Mouse (Mus musculus) kidney, adult 11 months (tissue): ENCODE measurements at regions not wholly inside any gene's neighbourhood (a gene's known extent, or its start where the extent isn't known, plus 50 kb on each side); places are given as distances from the start of the nearest gene placed in this dataset.

Source experiments
- DNase-seq: peaks from one replicate; pipeline ENCODE4 v3.0.0; 2022

DNA sequence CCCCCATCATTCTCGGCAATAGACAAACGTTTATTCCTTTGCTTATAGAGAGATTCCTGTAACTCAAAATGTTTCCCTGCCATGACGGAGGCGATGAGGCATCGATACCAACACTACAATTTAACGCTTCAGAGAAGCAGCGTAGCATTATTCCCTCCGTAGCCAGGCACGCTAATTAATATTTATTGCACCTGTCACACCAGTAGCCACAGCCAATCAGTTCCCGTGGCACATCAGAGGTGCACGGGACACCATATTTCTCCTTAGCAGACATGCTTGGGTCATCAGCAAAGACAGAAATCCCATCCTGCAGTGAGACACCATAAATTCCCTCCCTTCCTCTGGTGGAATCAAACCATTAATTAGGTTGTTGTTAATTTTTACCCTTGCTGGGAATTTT, 399.8 kb upstream of the Tmpo start:
- no peak for DNase-seq

DNA sequence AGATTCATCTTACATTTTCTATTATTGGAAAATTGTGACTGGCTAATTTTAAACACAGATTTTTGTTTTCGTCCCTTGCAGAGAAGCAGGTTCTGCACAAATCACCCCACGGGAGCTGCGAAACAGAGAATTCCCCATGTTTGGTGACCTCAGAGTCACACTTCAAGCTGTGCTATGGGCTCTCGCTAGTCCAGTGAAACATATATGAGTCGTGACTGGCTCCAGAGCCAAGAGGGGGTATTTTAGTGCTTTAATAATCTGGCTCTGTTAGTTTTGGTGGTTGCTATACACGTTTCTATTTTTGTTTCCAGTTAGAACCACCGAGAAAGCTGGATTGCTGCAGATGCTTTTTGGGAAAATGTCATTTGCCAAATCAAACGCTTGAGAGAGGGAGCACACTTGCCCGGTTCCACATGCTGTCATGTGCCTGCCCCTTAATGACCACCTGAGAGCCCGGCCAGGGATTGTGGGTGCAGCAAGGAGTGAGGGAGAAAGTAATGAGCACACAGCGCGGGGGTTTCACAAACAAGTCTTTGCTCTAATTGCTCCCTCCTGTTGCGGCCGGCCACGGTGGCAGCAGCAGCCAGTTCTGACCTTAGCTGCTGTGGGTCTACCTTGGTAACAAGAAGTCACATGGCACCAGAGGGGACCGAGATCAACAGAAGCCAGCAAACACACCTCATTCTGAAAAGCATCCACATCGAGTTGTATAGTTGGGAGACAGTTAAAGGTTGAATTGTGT, 394.4 kb upstream of the Tmpo start:
- DNase-seq = peak; percentile 14

DNA sequence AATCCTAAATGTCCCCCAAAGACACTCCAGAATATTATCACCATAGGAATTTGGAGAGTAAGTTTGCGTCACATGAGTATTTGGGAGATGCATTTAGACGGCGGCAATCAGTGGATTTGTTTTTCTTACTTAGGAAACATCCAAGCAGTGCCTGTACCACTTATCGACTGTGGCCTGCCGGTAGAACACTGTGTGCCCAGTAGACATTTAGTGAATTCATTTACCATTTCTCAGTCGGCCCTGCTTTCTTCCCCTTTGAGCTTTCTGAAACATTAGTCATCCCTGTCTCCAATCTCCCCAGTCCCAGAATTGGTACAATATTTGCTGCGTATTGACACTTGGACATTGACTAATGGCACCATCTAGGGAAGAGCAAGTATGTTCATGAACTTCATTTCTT, 391.7 kb upstream of the Tmpo start:
- DNase-seq = no peak

DNA sequence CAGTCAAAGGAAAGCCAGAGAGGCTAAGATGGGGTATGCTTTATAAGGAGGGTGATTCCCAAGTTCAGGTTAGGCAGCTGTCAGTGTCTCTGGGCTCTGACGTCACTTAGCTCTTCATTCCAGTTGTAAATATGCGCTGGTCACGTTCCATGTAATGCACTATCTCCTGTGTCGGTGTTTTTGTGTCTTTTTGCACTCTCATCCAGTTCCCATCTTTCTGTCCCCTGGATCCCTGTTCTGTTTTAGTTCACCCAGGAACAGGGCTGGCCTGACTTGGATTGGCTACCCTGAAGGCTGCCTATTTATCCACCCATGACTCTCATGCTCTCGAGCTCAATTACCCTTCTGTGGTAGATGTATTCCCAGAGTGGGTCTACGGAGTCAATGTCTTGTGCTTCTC, 387.9 kb upstream of the Tmpo start:
- DNase-seq = no peak

DNA sequence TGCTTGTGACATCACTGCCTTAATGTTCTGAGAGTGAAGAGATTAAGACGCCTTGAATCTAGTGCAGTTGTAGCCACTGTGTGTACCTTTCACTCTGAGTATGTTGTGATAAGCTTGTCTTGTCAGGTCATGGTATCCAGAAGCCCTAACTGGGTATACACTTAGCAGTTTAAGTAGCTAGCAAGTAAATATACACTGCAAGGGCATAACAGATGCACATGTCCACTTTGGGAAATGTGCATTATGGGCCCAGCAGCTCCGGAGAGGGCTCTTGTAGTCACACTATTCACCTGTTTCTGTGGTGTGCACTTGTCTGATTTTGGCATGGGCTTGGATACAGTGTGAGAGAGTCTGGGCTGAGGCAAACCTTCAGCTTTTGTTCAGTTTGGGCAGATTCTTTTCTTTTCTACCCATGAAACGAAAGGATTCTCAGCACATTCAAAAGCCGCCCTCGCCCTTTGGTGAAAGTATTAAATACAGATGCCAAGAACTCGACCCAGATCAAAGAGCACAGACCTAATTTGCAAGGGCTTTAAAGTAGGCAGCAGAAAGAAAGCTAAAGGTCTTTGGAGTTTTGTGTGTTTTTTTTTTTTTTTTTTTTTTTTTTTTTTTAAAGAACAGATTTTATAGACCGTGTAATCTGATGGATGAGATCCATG, 385.1 kb upstream of the Tmpo start:
- peak; percentile 11 for DNase-seq

DNA sequence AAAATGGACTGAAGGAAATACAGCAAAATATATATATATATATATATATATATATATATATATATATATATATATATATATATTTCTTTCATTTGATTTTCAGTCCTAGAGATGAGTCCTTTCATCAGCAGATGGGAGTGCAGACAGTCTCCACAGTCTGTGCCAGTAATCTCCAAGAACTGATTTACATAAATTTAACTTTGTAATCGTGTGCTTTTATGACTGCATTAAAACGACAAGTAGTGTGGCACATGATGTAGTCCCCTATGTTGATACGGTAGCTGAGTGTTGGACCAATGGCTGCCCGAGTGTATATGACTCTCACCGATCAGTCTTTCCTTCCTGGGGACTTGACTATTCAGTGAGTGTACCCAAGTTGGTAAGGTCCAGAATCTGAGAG, 378.2 kb upstream of the Tmpo start:
- no peak for DNase-seq

DNA sequence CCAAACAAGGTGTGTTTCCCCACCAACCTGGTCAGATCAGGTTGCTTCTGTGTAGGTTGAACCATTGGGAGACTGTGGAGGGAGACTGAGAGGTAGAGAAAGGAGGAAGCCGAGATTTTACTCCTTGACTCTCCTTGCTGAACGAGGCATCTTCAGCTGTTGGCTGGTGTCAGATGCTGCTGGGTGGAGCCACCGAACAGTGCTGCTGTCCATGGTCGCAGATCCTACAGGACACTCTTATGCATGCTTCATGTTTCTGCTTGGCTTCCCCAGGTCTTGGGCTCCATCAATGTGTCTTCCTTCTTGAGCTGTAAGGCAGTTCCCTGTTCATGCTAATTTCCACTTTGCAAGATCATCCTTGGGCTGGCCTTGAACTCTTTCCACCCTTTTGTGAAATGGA, 367.0 kb upstream of the Tmpo start:
- DNase-seq = no peak

DNA sequence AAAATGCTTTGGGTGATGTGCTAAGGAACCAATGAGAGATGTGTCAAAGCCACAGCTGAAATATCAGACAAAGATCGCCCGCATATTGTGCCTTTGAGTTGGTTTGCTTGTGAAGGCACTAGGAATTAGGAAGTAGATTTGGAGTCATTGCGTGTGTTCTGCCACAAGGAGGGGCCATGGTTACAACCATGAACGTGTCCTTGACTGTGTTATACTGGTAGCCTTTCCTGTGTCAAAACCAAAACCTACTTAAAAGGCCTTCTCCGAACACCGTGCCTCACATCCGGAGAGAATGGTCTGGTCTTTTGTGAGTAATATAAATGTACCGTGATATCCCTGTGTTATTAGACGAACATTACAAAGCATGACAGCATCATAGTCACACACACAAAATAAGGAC, 365.0 kb upstream of the Tmpo start:
- DNase-seq = peak; percentile 21

DNA sequence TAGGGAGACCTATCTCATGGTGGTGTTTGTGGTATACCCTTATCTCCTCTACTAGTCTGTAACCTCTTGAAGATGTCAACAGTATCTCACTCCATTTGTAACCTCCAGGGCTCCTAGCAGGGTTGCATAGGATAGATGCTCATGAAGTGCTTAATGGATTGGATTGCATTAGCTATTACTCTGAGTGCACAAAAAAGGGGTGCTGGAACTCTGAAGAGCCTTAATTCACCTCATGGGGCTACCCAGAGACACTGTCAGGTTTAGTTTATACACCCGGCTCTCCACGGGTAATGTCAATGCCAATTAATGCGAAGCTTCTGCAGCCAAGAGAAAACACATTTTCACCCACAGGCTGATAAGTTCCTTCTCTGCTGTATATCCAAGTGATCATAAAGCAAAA, 364.3 kb upstream of the Tmpo start:
- no peak for DNase-seq

DNA sequence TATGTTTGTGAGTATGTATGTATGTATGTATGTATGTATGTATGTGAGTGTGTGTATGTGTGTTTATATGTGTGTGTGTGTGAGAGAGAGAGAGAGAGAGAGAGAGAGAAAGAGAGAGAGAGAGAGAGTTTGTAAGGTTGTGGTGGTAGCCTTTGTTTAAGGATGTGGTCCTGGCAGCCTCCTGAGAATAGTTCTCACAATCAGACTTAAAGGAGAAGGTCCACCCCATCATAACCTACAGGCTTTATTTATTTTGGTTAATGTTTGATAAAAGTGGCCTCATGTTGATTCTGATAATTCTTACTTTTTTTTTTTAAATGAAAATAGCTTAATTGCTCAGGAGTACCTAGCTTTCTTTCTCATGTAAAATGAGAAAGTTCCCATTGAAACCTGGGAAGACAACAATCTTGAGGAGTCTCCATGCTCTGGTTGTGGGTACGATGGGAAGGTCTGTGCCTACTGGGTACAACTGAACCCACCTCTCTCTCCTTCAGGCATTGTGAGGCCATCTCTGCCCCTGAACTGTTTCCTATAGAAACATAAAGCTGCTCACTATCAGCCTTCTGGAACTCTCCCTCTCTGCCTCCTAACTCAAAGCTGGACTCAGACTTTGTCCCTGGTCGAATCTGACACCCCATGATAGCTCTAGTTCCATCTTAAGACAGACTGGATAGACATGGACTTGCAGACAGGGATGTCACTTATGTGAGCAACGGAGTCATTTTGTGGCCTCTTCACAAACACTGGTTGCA, 362.2 kb upstream of the Tmpo start:
- DNase-seq = no peak

DNA sequence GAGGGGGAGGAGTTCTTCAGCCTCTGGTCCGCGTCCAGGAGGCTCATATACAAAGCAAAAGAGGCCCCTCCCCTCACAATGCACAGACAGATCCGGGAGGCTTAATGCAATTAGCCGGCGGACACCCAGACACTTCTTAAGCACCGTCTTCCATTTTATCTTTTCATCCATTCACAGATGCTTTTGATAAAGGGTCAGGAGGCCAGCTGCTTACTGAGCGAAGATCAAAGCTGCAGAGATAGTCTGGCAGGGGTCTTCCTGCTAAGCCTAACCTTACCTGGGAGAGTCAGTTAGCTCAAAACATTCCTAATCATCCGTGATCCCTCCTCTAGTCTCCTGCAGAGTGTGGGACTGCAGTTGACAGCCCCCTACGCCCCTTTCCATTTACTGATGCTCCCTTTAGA, 361.1 kb upstream of the Tmpo start:
- no peak for DNase-seq

DNA sequence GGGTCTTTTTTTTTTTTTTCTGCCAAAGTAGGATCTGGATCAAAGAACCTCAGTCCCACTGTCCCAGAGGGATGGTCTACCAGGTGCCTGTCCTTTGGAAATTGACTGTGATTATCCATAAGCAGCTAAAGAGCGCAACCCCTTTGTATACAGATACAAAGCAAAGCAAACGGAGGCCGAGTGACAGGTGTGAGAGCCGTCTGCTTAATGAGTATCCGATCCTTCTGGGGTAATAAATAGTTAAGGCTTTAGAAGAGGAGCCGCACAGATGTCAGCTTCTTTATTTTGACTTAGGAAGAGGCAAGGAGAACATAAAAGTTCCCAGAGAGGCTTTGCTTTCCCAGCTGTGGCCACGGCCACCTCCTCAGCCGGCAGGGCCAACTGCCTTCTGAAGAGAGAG, 356.1 kb upstream of the Tmpo start:
- DNase-seq = no peak

DNA sequence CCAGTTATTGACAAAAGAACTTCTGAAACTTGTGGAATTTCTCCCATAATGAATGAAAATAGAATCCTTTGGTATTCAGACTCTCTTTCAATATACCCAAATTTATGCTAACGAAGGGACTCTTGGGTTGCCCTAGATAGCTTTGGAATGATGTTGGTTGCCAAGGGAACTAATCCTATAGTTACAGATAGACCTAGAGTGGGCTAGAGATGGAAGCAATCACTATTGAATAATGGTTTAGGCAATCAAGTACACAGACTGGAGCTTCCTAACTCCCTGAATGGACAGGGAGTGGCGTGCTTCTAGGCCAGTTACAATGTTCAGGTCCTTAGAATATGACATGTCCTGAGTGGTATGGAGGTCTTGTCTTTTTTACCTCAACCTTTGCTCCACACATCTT, 354.3 kb upstream of the Tmpo start:
- DNase-seq = no peak

DNA sequence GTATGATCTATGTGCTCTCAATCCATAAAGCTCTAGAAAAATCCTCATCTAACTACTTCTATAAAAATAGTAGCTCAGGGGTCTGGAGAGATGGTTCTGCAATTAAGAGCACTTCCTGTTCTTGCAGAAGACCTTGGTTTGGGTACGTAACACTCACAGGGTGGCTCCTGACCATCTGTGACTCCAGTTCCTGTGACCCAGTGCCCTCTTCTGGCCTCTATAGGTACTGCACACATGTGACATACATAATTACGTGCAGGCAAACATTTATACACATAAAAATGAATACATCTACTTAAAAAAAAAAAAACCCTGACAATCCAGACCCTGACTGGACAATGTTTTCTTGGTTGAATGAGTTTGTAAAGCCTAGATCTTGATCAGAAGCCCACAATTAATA, 347.2 kb upstream of the Tmpo start:
- no peak for DNase-seq

DNA sequence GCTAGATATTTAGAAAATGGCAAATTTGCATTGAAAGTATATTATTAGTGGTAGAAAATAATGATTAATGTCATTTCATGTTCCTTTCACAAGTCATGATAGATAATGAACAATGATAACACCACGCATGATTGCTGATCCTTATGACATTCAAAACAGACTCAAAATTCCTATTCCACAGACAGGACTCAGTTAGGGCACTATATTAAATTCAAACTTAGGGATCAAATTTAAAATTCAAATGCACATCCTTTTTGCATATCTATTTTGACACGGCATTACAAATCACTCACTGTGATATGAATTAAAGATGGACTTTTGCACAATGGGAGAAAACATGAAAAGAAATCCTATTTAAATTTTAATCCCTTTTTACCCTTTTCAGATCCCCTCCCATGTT, 340.1 kb upstream of the Tmpo start:
- no peak for DNase-seq

DNA sequence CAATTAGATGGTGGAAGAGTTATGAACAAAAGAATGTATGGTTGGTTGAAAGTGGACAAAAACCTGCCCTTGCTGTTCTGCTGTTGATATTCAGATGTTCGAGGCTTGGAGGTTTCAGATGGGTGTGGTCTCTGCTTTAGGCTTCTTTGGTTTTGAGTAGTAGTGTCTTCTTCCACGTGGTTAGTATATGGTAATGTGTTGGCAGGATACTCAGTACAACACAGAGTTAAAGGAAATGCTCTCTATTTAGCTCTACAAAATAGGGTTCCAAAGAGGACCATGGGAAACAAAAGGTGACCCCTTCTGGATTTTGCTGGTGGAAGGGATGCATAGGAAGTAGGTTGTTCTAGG, 333.9 kb upstream of the Tmpo start:
- no peak for DNase-seq

DNA sequence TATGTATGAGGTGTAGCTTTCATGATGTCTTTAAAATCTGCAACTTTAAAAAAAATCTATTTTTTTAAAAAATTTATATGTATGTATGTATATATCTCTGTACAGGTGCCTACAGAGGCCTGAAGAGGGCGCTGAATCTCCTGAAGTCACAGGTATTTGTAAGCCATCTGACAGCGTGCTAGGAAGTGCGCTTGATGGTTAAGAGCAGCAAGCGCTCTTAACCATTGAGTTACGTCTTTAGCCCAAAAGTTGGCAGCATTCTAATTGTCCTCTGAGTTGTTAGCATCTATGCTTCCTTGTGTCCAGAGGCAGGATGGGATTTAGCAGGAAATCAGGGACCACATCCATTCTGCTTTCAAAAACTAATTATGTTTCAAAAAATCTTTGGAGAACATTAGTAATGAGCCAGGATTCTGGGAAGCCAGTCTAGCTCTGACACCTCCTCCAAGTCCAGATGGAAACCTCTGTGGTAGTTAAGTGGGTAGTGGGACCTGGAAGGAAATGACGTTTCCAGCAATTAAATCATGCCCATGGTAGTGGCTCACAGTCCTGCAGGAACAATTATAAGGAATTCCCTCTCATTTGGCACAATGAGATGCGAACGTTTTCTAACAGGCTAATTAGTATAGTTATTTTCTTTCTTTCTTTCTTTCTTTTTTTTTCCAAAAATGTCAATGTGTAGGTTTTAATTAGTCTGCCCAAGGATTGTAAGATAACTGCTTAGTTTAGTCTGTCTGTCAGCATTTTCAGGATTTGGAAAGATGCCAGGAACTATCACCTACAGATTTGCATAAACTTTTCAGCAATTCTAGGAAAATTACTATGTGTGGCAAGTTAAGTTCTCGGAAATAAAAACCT, 333.3 kb upstream of the Tmpo start:
- no peak for DNase-seq

DNA sequence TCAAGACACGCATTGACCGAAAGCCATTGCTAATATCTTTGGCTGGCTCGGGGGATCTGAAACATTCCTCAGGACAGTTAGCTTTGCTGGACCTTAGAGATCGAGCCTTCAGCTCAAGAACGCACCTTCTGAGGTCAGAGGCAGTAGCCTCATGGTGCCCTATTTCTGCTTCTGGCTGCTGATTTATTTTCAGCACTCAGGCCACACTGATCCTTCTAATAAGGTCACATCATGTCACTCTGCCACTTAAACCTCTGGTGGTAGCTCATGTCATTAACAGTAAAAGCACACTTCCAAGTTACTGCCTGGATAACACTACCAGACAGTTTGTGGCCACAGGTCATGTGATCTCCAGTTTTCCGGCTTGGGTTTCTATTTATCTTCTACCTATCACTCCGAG, 325.9 kb upstream of the Tmpo start:
- DNase-seq = no peak

DNA sequence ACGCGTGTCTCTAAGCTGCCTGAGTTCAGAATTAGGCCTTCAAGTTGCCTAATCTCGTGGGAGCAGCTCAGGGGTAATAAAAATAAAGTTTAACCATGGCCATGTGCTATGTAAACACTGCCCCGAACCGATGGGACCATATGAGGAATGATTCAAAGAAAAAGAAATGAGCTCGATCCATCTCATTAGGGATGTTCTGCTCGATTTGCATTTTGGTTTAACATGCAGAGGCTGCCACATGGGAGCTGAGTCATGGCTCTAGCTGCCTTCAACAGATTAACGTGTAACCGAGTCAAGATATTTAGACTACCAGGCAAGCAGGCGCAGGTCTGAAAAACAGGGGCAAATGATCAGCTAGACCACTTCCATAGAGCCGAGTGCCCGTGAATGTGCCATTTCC, 323.8 kb upstream of the Tmpo start:
- no peak for DNase-seq

DNA sequence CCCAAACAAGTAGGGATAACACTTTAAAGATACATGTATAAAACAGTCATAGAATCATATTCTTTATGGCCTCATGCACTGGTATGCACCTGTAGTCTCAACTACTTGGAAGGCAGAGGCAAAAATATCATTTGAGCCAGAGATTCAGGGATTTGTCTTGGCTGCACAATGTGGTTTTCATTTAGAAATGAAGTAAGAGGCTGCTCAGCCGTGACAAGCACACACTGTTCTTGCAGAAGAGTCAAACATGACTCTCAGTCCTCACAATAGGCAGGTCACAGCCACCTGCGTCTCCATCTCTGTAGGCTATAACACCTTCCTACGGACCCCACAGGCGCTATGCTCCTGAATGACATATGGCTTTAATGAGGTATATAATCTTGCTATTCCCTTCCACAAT, 317.4 kb upstream of the Tmpo start:
- DNase-seq = no peak

DNA sequence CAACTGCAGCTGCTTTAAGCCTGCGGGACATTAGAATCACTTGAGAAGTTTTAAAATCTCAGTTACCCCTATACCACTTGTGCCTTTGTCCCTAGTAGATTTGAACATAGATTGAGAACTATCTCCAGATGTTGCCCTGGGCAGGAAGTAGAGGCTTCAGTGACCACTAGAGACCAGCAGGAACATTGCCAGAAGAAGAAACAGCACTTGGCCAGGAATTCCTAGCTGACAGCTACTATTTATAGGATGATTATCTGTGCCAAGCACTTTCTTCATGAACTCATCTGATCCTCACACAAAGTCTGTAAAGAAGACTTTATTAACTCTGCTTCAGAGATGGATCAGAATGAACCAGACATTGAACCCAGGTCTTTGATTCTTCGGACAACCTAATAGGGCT, 283.6 kb upstream of the Tmpo start:
- DNase-seq = no peak

DNA sequence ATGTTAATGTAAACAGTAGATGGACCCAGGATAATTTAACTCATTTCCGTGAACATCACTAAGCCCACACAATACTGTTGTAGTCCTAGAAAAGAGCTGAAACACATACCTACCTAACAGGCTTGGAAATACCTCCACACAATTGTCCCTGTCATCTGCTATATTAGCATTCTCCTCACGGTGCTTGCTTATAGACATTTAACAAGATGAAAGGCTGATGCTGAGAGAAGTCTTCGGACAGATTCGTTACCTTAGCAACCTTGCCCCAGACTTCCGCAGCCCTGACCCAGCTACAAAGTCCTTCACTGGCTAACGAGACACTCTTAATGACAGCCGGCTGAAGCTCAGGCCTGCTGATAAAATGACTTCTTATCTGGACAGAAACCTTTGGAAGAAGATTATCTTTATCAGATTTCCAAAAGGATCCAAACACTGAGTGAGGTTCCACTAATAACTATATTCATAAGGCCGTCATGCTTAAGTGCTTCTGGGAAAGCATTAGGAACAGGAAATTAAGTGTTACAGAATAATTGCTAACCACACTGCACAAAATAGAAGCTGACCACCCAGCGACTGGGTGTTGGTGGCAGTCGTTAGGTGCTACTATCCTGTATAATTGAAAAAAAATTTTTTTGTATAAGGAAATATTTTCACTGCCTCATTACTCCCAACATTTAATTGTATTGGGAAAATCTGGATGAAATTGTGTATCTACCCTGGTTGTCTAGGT, 267.0 kb upstream of the Tmpo start:
- no peak for DNase-seq

DNA sequence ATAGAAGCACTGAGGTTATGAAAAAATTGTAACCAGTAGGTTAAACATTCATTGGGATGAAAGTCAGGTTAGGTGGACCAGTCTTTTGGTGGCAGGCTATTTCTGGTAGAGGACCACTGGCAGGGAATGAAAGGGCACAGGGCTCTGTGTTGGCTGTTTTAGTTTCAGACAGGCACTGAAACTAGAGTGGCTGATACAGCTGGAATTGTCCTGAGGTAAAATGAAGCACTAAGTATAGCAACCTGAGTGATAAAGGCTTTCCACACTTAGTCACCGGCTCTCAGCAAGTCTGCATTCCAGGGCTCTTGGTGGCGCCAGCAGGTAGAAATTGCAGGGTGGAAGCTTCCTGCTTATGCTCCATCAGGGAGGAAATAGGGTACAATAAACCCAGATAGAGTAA, 262.2 kb upstream of the Tmpo start:
- DNase-seq = no peak
